Mouse (Mus musculus) midbrain, embryonic 14.5 days (tissue): ENCODE measurements around the gene Zc3h12b. TPM values are rescaled to one million over a fixed set of nuclear protein-coding genes. Genes with fewer than 3 reads are reported as not detected.

Experiments used
- ATAC-seq: fragments of 200-750 bp; cut with Nextera tagmentation; 2 replicates; pipeline ENCODE4 v1.8.0; 2017; ENCODE audit warnings: moderate number of reproducible peaks, moderate library complexity; ENCODE audit not compliant: low FRiP score, low TSS enrichment
- DNase-seq: peaks from one replicate; pipeline ENCODE4 v3.0.0-alpha.2; 2015
- H3K27ac ChIP-seq: fragments of 300-500 bp; sonication (generic); replicated peaks from 2 replicates; pipeline ENCODE4 v1.5.1; 2014; ENCODE audit warnings: mild to moderate bottlenecking, low read depth, low read length, moderate library complexity
- H3K27me3 ChIP-seq: fragments of 300-500 bp; sonication (generic); 2 replicates; pipeline ENCODE4 v1.6.1; 2014; ENCODE audit warnings: low read length, control low read depth, mixed read lengths; ENCODE audit not compliant: control insufficient read depth, insufficient read depth
- H3K36me3 ChIP-seq: fragments of 300-500 bp; sonication (generic); 2 replicates; pipeline ENCODE4 v1.6.1; 2014; ENCODE audit warnings: low read length, control low read depth; ENCODE audit not compliant: control insufficient read depth, insufficient read depth
- H3K4me1 ChIP-seq: fragments of 300-500 bp; sonication (generic); 2 replicates; pipeline ENCODE4 v1.6.1; 2014; ENCODE audit warnings: mild to moderate bottlenecking, antibody characterized with exemption, low read length, control low read depth; ENCODE audit not compliant: control insufficient read depth, insufficient read depth
- H3K4me2 ChIP-seq: fragments of 300-500 bp; sonication (generic); 2 replicates; pipeline ENCODE4 v1.6.1; 2014; ENCODE audit warnings: mild to moderate bottlenecking, low read length, moderate library complexity
- H3K4me3 ChIP-seq: fragments of 300-500 bp; sonication (generic); replicated peaks from 2 replicates; pipeline ENCODE4 v1.5.1; 2014; ENCODE audit warnings: low read depth, low read length
- H3K9ac ChIP-seq: fragments of 300-500 bp; sonication (generic); replicated peaks from 2 replicates; pipeline ENCODE4 v1.6.1; 2014; ENCODE audit warnings: mild to moderate bottlenecking, low read length, moderate library complexity
- H3K9me3 ChIP-seq: fragments of 300-500 bp; sonication (generic); 2 replicates; pipeline ENCODE4 v1.6.1; 2016; ENCODE audit warnings: low read length, control low read depth, mixed read lengths; ENCODE audit not compliant: control insufficient read depth
- WGBS: fragments of 180-500 bp; shearing (Covaris S2); extraction: QIAGEN DNeasy Blood & Tissue Kit; methylation state at CpG from one replicate; pipeline ENCODE4 v1.1.7; 2014; 5-methylcytosine and 5-hydroxymethylcytosine counted together
- polyA plus RNA-seq: library from polyadenylated mRNA; unstranded; fragments of >200 nt; fragmentation: Nextera tagmentation; extraction: Ambion mirVana; gene quantifications from 2 replicates; pipeline ENCODE4 v1.2.1, GENCODE M21; 2014

The Zc3h12b gene
- polyA plus RNA-seq = 3.5 and 4.8 TPM in 2 replicates

DNA sequence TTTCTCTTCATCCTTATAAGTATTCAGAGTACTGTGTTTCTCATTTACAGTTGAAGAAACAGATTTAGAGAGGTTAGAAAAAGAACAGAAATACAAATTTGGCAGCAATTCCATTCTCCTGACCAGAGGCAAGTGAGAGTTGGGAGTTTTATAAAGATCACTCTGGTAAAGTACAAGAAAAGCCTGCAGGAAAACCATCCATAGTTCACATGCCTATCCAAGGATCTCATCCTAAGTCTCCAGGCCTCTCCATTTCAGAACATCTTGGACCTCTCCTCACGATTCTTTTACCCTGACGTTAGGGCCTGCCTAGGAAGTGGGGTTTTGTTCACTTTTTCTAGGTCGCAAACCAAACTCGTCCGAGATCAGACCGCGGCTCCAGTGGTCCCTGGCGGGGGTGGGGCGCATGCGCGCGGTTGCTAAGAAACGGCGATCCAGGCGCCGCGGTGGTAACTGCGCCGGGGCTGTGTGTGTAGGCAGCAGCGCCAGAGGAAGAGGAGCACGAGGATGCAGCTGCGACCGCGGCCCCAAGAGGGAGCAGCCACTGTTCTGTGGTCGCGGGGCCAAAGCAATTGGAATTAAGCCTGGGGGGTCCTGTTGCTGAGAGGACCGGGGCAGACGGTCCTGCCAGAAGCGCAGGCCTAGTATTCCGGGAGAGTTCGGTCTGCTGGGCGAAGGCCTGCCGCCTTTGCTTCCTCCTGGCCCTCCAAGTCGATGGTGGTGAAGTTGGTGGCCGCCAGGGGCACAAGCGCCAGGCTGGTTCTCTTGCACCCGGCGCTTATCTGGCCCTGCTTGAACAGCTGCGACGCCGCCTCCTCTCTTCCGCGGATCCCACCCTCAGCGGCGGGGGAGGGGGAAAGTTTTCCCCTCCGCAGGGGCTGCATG, at the start of gene Zc3h12b:
Gene Zc3h12b (plus strand): TSS at position 452 of the 885 bp plus-strand sequence.
- Histone ChIP-seq H3K4me1 (0 out of 2 replicates have a peak, but pooled peaks cover 3% of the 10 kb centered on the region), H3K4me2 (peak within 1 kb of the TSS; percentile 50), H3K27ac (peak within 1 kb of the TSS; percentile 74), H3K36me3 (no peaks in the 10 kb centered on the region), H3K9ac (peak within 1 kb of the TSS; percentile 44), H3K4me3 (peak within 1 kb of the TSS; percentile 44), H3K9me3 (no peaks in the 10 kb centered on the region), H3K27me3 (no peaks in the 10 kb centered on the region)
- ATAC-seq = peak; percentile 97
- WGBS = 19% methylated on average over 42 of the region's 46 CpGs
- peak; percentile 89 for DNase-seq

DNA sequence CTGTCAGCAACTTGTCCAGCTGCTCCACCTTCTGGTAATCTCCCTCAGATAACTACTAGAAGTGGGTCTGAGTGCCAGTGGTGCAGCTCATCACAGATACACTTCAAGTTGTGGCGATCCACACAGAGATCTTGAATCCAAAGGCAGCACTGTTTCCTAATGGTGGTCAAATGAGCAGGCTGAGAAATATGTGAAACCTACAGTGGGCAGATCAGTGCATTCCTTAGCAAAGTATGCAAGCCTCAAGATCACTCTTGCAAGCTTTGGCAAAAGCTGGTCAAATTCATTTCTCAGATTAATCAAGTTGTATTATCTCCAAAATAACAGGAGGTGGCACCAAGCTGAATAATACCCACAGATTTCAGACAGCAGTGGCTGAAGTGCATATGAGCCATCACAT, 29.3 kb upstream of the Zc3h12b start:
- no peak overlapping the region for H3K4me3 ChIP-seq
- H3K27ac ChIP-seq = no peak overlapping the region
- H3K27me3 ChIP-seq = no peaks in the 10 kb centered on the region
- H3K4me2 ChIP-seq = no peak overlapping the region
- no peaks in the 10 kb centered on the region for H3K4me1 ChIP-seq
- H3K9me3 ChIP-seq = no peaks in the 10 kb centered on the region
- WGBS = 89% methylated on average over 1 of the region's 1 CpGs
- DNase-seq (no peak), ATAC-seq (no peak)
- H3K36me3 ChIP-seq = no peaks in the 10 kb centered on the region
- H3K9ac ChIP-seq = no peak overlapping the region

DNA sequence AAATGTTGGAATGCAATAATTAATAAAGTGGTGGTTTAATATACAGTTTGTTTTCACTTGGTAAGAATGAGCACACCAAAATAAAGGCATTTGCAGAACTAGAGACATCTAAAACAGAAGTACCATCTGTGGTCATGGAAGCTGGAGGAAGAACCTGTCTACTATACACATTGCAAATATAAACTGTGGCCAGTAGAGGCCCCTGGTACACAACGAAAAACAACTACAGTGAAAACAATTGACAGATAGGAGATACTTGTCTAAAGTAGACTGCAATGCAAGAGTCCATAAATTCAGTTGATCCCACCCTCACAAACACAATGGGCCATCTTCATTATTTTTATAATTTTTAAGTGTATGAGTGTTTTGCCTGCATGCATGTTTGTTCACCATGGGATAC, 24.4 kb upstream of the Zc3h12b start:
- Histone ChIP-seq H3K4me1 (no peaks in the 10 kb centered on the region), H3K27me3 (no peaks in the 10 kb centered on the region), H3K4me2 (no peak overlapping the region), H3K27ac (no peak overlapping the region), H3K9ac (no peak overlapping the region), H3K36me3 (no peaks in the 10 kb centered on the region), H3K9me3 (no peaks in the 10 kb centered on the region), H3K4me3 (no peak overlapping the region)
- DNase-seq (peak; percentile 29), ATAC-seq (no peak)
- WGBS = 68% methylated on average over 1 of the region's 1 CpGs

DNA sequence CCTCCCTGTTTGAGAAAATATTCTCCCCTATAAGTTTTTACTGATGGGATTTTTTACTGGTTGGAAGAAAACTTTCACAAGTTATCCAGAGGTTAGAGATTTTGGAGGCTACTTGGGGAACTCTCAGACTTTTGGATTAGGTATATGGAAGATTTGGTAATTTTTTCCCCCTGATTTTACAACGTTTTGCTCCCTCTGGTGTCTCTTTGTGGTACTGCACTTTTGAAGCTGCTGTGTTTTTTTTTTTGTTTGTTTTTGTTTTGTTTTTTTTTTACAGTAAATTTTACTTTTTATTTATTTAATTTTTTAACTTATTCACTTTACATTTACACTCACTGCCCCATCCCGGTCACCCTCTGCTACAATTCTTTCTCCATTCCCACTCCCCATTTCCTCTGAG, 26.8 kb downstream of the Zc3h12b start:
- no peak for ATAC-seq
- Histone ChIP-seq H3K27me3 (no peaks in the 10 kb centered on the region), H3K4me3 (no peak overlapping the region), H3K36me3 (no peaks in the 10 kb centered on the region), H3K9ac (no peak overlapping the region), H3K4me2 (no peak overlapping the region), H3K27ac (no peak overlapping the region), H3K4me1 (no peaks in the 10 kb centered on the region), H3K9me3 (no peaks in the 10 kb centered on the region)
- WGBS = 40% methylated on average over 2 of the region's 2 CpGs
- peak; percentile 23 for DNase-seq

DNA sequence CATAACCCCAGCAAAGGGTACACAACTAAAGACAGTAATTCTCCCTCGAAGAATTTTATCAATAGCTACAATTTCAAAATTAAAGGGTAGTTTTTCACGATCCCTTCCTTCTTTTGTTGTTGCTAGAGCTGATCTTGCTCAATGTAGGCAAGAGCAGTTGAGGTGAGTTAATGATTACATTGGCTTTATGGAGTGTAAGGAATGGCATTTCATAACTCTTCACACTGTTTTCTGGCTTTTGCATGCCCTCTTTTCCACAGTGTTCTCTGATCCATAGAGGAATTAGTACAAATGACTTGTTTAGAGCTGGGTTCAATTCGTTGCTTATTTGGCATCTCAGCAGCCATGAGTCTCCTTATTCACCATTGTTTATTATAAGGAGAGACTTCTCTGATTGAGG, 84.4 kb downstream of the Zc3h12b start:
- H3K9ac ChIP-seq = no peak overlapping the region
- no peaks in the 10 kb centered on the region for H3K4me1 ChIP-seq
- no peak for DNase-seq
- H3K9me3 ChIP-seq = no peaks in the 10 kb centered on the region
- no peak overlapping the region for H3K27ac ChIP-seq
- no peaks in the 10 kb centered on the region for H3K27me3 ChIP-seq
- no peak for ATAC-seq
- H3K36me3 ChIP-seq = no peaks in the 10 kb centered on the region
- H3K4me2 ChIP-seq = no peak overlapping the region
- H3K4me3 ChIP-seq = no peak overlapping the region
- 84% methylated on average over 3 of the region's 3 CpGs for WGBS

DNA sequence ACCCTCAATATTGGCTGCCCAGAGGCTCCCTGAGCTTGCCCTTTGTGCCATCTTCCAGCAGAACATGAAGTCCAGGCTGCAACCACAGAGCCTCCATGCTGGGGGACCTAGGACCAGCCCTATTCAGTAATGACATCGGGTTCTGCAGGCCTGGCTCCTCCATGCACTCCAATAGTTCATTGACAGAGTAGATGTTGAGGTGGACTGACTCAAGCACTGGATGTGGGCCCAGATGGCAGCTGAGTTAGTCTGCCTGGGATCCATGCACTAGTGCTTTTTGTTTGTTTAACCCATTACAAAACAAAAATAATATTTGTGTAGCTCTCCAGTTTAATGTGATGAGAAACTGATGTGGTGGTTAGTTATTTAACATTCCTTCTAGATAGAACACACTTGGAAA, 90.3 kb downstream of the Zc3h12b start:
- no peaks in the 10 kb centered on the region for H3K4me1 ChIP-seq
- 78% methylated on average over 1 of the region's 1 CpGs for WGBS
- ATAC-seq (no peak), DNase-seq (no peak)
- H3K27ac ChIP-seq = no peak overlapping the region
- no peak overlapping the region for H3K4me2 ChIP-seq
- H3K36me3 ChIP-seq = no peaks in the 10 kb centered on the region
- no peaks in the 10 kb centered on the region for H3K27me3 ChIP-seq
- no peak overlapping the region for H3K9ac ChIP-seq
- H3K9me3 ChIP-seq = no peaks in the 10 kb centered on the region
- H3K4me3 ChIP-seq = no peak overlapping the region

DNA sequence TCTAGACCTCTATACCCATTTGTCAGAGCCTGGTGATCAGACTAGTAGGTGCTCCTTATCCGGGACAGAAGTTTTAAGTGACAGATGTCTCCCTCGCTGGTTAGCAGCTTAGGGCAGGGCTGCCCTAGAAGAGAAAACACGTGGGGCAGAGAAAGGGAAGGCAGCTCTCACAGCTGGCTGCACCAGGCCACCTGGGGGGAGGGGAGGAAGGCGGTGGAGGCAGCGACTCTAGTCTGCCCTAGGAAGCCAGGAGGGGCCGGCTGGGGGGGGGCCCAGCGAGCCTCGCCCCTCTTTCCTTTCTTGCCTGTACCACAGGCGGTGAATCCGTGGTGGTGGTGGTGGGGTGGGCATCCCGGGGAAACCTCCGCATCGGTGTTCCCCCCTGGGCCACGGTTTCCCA, 141.3 kb downstream of the Zc3h12b start:
- DNase-seq (no peak), ATAC-seq (no peak)
- no peaks in the 10 kb centered on the region for H3K27me3 ChIP-seq
- no peak overlapping the region for H3K4me2 ChIP-seq
- no peak overlapping the region for H3K4me3 ChIP-seq
- H3K9ac ChIP-seq = no peak overlapping the region
- 66% methylated on average over 10 of the region's 14 CpGs for WGBS
- no peaks in the 10 kb centered on the region for H3K9me3 ChIP-seq
- no peaks in the 10 kb centered on the region for H3K36me3 ChIP-seq
- H3K4me1 ChIP-seq = no peaks in the 10 kb centered on the region
- H3K27ac ChIP-seq = no peak overlapping the region

DNA sequence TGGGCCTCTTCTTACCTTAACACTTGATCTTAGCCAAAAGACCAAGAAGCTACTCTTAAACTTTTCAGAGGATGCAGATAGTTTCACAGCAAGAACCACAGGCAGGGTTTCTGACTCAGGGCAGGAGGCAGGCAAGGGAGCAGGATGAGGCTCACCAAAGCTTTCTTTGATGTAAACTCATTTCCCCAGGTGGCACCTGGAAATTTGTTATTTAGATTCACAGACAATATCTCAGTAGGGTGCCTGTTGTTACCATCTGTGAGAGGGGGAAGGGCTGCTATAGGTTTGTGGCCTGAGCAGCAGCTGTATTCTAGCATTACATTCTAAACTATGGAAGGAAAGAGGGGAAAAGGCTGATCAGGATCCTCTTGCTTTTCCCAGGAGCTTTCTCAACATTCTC, 169.6 kb downstream of the Zc3h12b start:
- Histone ChIP-seq H3K9ac (no peak overlapping the region), H3K4me2 (no peak overlapping the region), H3K4me1 (no peaks in the 10 kb centered on the region), H3K4me3 (no peak overlapping the region), H3K27me3 (no peaks in the 10 kb centered on the region), H3K36me3 (no peaks in the 10 kb centered on the region), H3K27ac (no peak overlapping the region), H3K9me3 (no peaks in the 10 kb centered on the region)
- no peak for ATAC-seq
- DNase-seq = no peak

DNA sequence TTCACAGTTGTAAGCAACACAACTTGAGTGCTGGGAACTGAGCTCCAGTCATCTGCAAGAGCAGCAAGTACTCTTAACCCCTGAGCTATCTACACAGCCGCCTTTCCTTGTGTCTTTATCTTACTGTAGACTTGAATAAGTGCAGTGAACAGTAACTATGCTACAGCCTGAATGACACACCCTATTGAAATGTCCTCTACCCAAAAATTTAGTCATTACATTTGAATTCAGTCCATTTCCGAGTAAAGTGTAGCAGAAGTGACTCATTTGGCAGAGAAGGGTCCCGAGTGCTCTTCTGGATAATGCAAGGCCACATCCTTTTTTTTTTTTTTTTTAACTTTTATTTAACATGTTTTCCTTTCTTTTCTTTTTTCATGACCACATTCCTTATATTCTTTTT, 191.2 kb downstream of the Zc3h12b start:
- 85% methylated on average over 3 of the region's 3 CpGs for WGBS
- ATAC-seq (no peak), DNase-seq (no peak)
- no peak overlapping the region for H3K27ac ChIP-seq
- H3K9me3 ChIP-seq = no peaks in the 10 kb centered on the region
- H3K36me3 ChIP-seq = no peaks in the 10 kb centered on the region
- no peaks in the 10 kb centered on the region for H3K4me1 ChIP-seq
- no peak overlapping the region for H3K9ac ChIP-seq
- no peak overlapping the region for H3K4me3 ChIP-seq
- no peaks in the 10 kb centered on the region for H3K27me3 ChIP-seq
- no peak overlapping the region for H3K4me2 ChIP-seq
